Mouse (Mus musculus) liver, postnatal 0 days (tissue): Measurements from ENCODE around the gene Ccdc85c. TPM values are rescaled to one million over a fixed set of nuclear protein-coding genes. Genes with fewer than 3 reads are reported as not detected.

Experiments used
- ATAC-seq: fragments of 200-750 bp; cut with Nextera tagmentation; 2 replicates; pipeline ENCODE4 v1.8.0; 2017; ENCODE audit warnings: mild to moderate bottlenecking, moderate library complexity
- DNase-seq: peaks from one replicate; pipeline ENCODE4 v3.0.0-alpha.2; 2016
- H3K27ac ChIP-seq: fragments of 300-500 bp; sonication (generic); 2 replicates; pipeline ENCODE4 v1.5.1; 2014; ENCODE audit warnings: antibody characterized with exemption, moderate library complexity, mild to moderate bottlenecking, low read depth
- H3K27me3 ChIP-seq: fragments of 300-500 bp; sonication (generic); 2 replicates; pipeline ENCODE4 v1.6.1; 2014; ENCODE audit warnings: low read length, control low read depth, mixed read lengths; ENCODE audit not compliant: insufficient read depth
- H3K36me3 ChIP-seq: fragments of 300-500 bp; sonication (generic); replicated peaks from 2 replicates; pipeline ENCODE4 v1.6.1; 2014; ENCODE audit warnings: mild to moderate bottlenecking, control low read depth, low read length, moderate library complexity, mixed read lengths; ENCODE audit not compliant: insufficient read depth
- H3K4me1 ChIP-seq: fragments of 300-500 bp; sonication (generic); 2 replicates; pipeline ENCODE4 v1.6.1; 2014; ENCODE audit warnings: antibody characterized with exemption, mild to moderate bottlenecking, control low read depth; ENCODE audit not compliant: insufficient read depth
- H3K4me2 ChIP-seq: fragments of 300-500 bp; sonication (generic); 2 replicates; pipeline ENCODE4 v1.6.1; 2014; ENCODE audit warnings: low read depth, mild to moderate bottlenecking, low read length, moderate library complexity, mixed read lengths
- H3K4me3 ChIP-seq: fragments of 300-500 bp; sonication (generic); 2 replicates; pipeline ENCODE4 v1.5.1; 2014; ENCODE audit warnings: low read depth, low read length
- H3K9ac ChIP-seq: fragments of 300-500 bp; sonication (generic); replicated peaks from 2 replicates; pipeline ENCODE4 v1.6.1; 2014; ENCODE audit warnings: mild to moderate bottlenecking, moderate library complexity
- H3K9me3 ChIP-seq: fragments of 300-500 bp; sonication (generic); 2 replicates; pipeline ENCODE4 v1.6.1; 2016; ENCODE audit warnings: mild to moderate bottlenecking, control low read depth, low read length, mixed read lengths
- CTCF ChIP-seq: sonication (generic); IDR thresholded peaks from 2 replicates; pipeline ENCODE4 v1.5.1; 2016; ENCODE audit warnings: antibody characterized with exemption, low read depth
- EP300 ChIP-seq: IDR thresholded peaks from 2 replicates; pipeline ENCODE4 v1.6.1; 2016; ENCODE audit warnings: antibody characterized with exemption, low read depth, mild to moderate bottlenecking
- WGBS: fragments of 180-500 bp; shearing (Covaris S2); extraction: QIAGEN DNeasy Blood & Tissue Kit; methylation state at CpG from one replicate; pipeline ENCODE4 v1.1.7; 2014; ENCODE audit not compliant: insufficient replicate concordance; 5-methylcytosine and 5-hydroxymethylcytosine counted together
- polyA plus RNA-seq: library from polyadenylated mRNA; unstranded; fragments of >200 nt; fragmentation: Nextera tagmentation; extraction: Ambion mirVana; gene quantifications from 2 replicates; pipeline ENCODE4 v1.2.1, GENCODE M21; 2015

Gene Ccdc85c
- polyA plus RNA-seq, 1 experiment from 2014 or later: 1.5 TPM

GRCm38 (mm10) chr12:108174606-108175505 is 100.4 kb downstream of the Ccdc85c start:
- no peaks in the 10 kb centered on the region for H3K27me3 ChIP-seq
- peak overlapping the region; percentile 60 for H3K27ac ChIP-seq
- H3K4me3 ChIP-seq: peak overlapping the region; percentile 8; the same call in 1 of the 2 replicates
- H3K9me3 ChIP-seq: no peaks in the 10 kb centered on the region
- ATAC-seq: no peak
- DNase-seq: no peak
- peaks cover 43% of the 10 kb centered on the region for H3K4me1 ChIP-seq
- TF ChIP-seq CTCF: no peak
- TF ChIP-seq EP300: no peak
- no peak overlapping the region; the same call in 1 of the 2 replicates for H3K9ac ChIP-seq
- H3K4me2 ChIP-seq: peak overlapping the region; percentile 58
- no peaks in the 10 kb centered on the region for H3K36me3 ChIP-seq
- WGBS: 64% methylated on average over 8 of the region's 8 CpGs

DNA sequence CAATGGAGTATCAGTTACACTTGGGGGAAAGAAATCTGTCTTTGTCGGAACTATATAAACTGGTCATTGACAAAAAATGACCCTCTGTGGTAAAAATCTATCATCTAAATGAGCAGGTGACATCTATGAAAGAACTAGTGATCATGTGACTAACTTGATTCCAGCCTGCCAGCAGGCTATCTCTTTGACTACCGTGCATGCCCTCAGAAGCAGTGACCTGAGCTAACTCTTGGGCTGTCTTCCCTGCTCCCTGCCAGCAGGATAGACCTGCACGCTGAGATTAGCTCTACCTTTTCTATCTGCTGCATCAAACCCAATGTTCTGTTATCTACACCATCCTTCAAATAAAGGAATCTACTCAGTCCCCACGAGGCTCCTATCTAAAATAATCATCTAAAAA is 102.6 kb downstream of the Ccdc85c start:
- Histone ChIP-seq H3K4me3 (no peak overlapping the region), H3K27ac (no peak overlapping the region), H3K4me2 (no peak overlapping the region), H3K4me1 (peaks cover 43% of the 10 kb centered on the region), H3K9me3 (no peaks in the 10 kb centered on the region), H3K27me3 (no peaks in the 10 kb centered on the region), H3K9ac (no peak overlapping the region), H3K36me3 (no peaks in the 10 kb centered on the region)
- WGBS: 64% methylated on average over 4 of the region's 4 CpGs
- no peak for ATAC-seq
- DNase-seq: no peak
- no peak for TF ChIP-seq EP300
- no peak for TF ChIP-seq CTCF

DNA sequence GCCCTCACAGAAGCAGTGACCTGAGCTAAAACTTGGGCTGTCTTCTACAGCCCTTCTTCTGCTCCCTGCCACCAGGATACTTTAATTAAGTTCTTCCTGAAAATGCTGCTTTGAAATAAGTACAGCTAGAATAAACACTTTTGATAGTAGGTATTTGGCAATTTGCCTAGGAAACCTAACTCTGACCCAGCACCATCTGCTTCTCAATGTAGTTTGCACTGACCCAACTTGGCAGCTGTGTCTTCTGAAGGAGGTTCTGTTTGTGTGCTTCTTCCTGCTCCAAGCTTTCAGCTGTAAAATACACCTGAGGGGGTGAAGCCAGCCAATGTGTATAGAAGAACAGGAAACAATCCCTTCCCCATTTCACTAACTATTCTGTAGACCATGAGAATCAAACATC is 103.9 kb downstream of the Ccdc85c start:
- ATAC-seq: no peak
- Histone ChIP-seq H3K27ac (no peak overlapping the region), H3K9ac (no peak overlapping the region), H3K27me3 (no peaks in the 10 kb centered on the region), H3K9me3 (no peaks in the 10 kb centered on the region), H3K4me1 (peaks cover 33% of the 10 kb centered on the region), H3K4me3 (no peak overlapping the region), H3K4me2 (no peak overlapping the region), H3K36me3 (no peaks in the 10 kb centered on the region)
- DNase-seq: no peak
- TF ChIP-seq CTCF (no peak), EP300 (no peak)

- H3K36me3 ChIP-seq: no peaks in the 10 kb centered on the region
- peaks cover 31% of the 10 kb centered on the region for H3K4me1 ChIP-seq
- no peaks in the 10 kb centered on the region for H3K9me3 ChIP-seq
- no peak for TF ChIP-seq CTCF
- no peak for TF ChIP-seq EP300
- no peaks in the 10 kb centered on the region for H3K27me3 ChIP-seq
- no peak overlapping the region for H3K27ac ChIP-seq
- H3K4me3 ChIP-seq: no peak overlapping the region
- 66% methylated on average over 3 of the region's 3 CpGs for WGBS
- DNase-seq (no peak), ATAC-seq (no peak)
- no peak overlapping the region for H3K9ac ChIP-seq
- no peak overlapping the region for H3K4me2 ChIP-seq
These were observed 104.8 kb downstream of the Ccdc85c start for GRCm38 (mm10) chr12:108170467-108170866.

DNA sequence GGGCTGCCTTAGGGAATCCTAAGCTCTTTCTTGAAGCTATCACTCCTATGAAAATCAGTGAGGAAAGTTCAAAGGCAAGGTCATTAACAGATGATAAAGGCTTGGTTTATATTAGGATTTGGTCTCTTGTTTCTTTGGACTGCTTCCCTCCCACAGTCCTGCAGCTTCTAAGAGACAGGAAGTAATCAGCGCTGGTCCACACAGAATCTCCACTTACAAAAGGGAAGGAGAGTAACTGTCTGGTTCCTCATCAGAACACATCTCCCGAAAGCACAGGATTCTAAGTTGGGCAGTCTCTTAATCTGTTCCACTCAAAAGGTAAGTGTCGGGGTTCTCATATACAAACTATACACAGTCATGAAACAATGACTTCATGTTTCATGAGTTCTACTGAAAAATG is 106.3 kb downstream of the Ccdc85c start:
- Histone ChIP-seq H3K4me1 (peaks cover 31% of the 10 kb centered on the region), H3K4me3 (no peak overlapping the region), H3K9ac (no peak overlapping the region), H3K9me3 (no peaks in the 10 kb centered on the region), H3K27ac (no peak overlapping the region), H3K36me3 (peaks cover 2% of the 10 kb centered on the region), H3K27me3 (no peaks in the 10 kb centered on the region), H3K4me2 (no peak overlapping the region)
- DNase-seq: no peak
- 45% methylated on average over 3 of the region's 3 CpGs for WGBS
- ATAC-seq: no peak
- no peak for TF ChIP-seq CTCF
- TF ChIP-seq EP300: no peak

DNA sequence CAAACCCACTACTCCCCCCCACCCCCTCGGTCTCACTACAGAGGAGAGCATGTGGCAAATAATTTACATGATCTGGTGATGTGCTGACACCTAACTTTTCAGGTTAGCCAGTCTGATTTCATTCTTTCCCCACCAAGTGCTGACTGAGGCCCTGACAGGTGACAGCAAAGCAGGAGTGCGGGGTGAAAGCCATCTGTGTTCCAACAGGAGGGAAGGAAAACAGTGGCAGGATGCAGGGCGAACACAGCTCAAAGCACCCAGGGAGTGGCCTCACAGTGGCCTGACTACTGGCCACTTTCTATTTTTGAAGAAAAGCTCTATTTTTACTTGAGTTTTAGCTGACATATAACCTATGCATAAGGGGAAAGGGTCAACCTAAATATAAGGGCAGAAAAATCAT is 111.5 kb downstream of the Ccdc85c start:
- DNase-seq: no peak
- TF ChIP-seq EP300 (no peak), CTCF (no peak)
- no peak overlapping the region for H3K4me3 ChIP-seq

More for the DNA sequence above, 111.5 kb downstream of the Ccdc85c start:
- Histone ChIP-seq H3K27me3 (no peaks in the 10 kb centered on the region), H3K4me2 (no peak overlapping the region), H3K36me3 (peaks cover 42% of the 10 kb centered on the region), H3K9me3 (no peaks in the 10 kb centered on the region), H3K4me1 (no peaks in the 10 kb centered on the region), H3K9ac (no peak overlapping the region), H3K27ac (no peak overlapping the region)
- no peak for ATAC-seq
- 88% methylated on average over 3 of the region's 3 CpGs for WGBS
